Mouse (Mus musculus) frontal cortex, postnatal 36 days (tissue): ENCODE measurements around the gene C1ql2.

Source experiments
- DNase-seq, 2 experiments: peaks; one replicate each; pipeline ENCODE4 v3.0.0; 2022; ENCODE audit warnings: low spot score in 2 of 2

Gene C1ql2

DNA sequence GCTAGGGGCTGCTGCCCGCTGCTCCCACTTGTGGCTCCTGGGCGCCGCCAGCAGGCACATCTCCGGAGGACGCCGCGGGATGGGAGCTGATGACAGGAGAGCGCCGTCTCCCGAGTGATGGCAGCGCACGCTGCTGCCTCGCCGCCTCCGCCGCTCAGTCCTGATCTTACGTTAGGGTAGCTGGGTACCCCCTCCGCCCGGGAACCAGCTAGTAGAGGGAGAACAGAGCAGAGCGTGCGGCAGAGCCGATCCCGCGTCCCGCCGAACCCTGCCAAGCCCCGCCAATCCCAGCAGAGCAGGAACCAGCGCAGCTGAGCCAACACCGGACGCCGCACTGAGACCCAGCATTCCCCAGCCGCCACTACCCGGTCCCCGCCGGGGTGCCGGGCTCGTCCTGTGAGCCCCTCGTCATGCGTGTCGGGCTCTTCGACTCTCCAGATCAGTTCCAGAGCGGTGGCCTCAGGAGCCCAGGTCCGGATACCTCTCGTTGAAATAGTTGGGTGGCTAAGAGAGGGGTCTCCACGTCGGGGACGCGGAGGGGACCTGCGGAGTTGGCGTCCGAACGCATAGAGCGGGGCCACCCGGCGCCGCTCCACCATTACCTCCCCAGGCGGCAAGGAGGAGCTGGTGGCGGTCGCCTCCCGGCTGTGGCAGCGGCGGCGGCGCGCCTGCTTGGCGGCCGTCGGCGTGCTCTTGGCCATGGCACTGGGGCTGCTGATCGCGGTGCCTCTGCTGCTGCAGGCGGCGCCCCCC lies at the start of gene C1ql2:
Gene C1ql2, plus strand, starts transcription at position 164 of the 753 bp plus-strand sequence.
- peak; percentile 26 to 35 for DNase-seq

DNA sequence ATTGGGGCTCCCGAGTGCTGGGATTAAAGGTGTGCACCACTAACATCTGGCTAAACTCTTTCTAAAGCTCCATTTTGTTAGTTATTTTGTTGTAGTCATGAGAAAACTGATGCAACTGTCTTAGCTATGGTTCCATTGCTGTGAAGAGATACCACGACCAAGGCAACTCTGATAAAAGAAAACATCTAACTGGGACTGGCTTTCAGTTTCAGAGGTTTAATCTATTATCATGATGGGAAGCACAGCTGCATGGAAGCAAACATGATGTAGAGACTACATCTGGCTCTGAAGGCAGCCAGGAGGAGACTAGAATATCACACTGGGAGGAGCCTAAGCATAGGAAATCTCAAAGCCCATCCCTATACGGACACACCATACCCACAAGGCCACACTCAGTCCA lies 48.7 kb upstream of the C1ql2 start:
- no peak for DNase-seq

DNA sequence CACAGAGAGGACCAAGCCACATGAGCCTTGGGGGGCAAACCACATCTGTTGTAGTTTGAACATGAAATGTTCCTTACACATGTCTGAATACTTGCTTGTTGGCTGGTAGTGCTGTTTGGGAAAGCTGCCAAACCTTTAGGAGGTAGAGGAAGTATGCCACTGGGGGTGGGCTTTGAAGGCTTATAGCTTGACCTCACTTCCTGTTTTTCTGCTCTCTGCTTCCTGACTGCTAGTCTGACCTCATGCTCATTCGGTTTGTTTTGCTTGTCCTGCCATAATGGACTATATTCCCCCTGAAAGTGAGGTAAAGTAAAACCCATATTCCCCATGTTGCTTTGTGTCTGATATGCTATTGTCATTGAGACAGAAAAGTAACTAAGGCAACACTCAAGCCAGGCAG lies 46.6 kb upstream of the C1ql2 start:
- DNase-seq, result no peak

DNA sequence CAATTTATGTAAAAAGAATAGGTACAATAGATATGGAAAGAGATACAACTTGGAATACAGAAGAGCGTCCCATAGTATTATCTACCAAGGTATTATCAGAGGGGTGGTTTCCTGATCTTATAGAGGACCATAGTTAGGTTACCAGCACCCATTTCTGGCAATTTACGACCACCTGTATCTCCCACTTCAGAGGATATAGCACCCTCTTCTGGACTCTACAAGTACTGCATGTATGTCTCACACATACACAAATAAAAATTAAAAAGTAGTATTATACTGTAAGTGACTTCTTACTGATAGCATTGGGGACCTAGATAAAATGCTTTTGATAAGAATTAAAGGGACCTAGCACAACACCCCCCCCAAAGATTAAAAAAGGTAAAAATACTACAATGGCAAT lies 43.4 kb upstream of the C1ql2 start:
- no peak for DNase-seq

DNA sequence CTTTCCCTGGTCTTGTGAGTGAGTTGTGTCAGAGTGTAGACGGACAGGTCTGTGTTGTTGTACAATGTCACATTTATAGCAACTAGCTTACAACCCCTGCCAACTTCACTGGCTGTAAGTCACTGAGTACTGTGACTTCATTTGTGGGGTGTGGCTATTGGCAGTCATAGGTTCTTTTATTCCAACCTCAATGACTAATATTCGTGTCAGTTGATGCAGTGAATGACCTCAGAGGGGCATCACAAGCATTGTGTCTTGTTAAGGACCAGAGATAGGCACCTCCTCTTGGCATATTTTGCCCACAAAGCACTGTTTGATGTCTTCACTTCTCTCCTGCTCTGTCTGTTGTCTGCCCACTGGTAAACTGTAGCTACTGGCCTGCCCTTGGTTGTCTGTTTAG lies 34.6 kb upstream of the C1ql2 start:
- DNase-seq, result no peak

DNA sequence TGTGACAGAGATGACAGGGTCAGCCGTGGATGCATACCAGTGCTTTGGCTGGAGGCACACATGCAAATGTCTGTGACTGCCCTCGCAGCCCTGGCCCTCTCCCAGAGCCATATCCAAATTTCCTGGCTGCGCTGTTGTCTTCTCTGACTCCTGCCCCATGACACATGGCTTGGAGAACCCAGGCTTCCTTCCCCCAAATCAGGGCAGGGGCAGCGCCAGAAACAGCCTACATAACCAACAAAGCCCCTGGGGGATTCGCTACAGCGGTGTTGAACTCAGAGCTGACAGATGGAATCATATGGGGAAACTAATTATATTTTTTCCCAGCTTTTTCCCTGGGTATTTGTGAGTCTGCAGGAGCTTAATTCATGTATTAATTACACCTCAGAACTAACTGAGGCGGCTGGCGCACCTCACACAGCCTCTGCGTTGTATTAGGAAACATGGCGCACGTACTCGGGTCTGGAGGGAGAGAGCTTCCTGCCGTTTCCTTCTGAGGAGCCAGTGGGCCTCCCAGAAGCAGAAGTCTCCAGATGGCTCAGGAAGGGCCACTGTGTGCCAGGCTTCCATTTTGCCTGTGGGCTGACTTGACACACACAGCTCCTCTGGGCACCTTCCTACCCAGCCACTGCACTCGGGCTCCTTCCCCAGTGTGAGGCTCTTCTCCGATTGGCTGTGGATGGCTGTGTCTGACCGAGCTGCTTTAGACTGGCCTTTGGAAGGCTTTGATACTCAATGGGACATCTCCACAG lies 18.9 kb upstream of the C1ql2 start:
- no peak for DNase-seq

DNA sequence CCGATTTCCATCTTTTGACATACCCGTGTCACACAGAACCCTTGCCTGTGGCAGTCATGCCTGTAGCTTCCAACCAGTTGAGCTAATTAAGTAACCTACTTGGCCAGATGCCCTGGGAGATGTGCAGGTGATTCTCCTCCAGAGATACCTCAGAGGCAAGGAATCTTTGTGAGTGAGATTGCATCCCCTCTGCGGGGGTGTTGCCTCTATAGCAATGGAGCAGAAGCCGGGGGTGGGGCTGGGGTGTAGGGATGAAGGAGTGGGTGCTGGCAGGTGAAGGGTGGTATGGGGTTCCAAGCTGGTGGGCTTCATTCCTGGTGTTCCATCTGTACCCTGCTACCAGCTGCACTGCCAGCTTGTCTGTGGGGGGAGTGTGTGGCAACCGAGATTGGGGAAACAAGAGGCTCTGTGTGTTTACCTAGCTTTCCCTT lies 17.2 kb upstream of the C1ql2 start:
- no peak for DNase-seq

DNA sequence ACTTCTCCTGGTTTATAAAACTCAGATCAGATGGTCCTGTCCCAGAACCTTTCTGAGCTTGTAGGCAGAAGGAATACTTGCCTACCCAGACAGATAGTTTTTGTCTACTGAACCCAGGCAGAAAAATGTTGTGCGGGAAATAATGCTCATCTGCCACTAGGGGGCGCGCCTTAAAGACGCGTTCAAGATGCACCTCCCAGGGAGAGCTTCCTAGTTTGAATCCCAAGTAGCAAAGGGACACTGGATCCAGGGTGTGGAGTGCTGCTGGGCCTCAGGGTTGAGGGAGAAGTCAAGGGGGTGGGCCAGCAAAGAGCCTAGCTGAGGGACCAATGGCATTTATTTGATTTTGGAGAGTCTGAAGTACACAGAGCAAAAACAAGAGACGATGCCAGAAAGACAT lies 12.7 kb upstream of the C1ql2 start:
- peak; percentile 33 to 40 for DNase-seq

DNA sequence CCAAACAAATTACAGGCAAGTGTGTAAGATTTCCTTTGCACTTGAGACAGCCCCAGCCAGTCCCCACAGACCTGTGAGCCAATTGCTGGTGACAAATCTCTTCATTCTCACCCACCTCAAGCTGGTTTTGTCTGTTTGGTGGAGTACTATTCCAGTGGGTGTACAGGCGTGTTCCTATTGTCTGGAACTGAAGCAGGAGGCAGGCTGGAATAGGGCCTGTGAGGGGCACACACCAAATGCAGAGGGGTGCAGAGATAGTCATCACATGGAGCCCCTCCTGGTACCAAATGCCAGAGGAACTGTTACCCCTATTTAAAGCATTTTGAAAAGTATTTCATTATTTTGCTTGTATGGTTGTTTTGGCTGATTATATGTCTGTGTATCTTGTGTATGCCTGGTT lies 12.2 kb upstream of the C1ql2 start:
- no peak for DNase-seq

DNA sequence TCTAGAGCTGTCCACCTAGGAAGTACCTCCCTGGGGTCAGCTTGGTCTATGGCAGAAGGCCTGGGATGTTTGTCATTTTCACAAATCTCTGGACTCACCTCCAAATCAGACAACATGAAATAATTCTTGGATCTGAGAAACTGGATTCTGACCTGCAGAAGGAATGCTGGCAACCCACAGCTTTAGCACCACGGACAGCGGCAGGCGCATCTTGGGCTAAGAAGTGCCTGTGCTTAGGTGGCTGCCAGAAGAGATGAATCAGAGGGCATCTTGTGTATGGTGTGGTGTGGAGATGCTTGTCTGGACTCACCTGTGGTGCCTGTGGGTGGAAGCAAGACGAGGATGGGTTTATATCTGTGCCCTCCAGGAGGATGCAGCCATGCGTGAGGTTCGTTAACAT lies 8.5 kb upstream of the C1ql2 start:
- DNase-seq, result no peak

DNA sequence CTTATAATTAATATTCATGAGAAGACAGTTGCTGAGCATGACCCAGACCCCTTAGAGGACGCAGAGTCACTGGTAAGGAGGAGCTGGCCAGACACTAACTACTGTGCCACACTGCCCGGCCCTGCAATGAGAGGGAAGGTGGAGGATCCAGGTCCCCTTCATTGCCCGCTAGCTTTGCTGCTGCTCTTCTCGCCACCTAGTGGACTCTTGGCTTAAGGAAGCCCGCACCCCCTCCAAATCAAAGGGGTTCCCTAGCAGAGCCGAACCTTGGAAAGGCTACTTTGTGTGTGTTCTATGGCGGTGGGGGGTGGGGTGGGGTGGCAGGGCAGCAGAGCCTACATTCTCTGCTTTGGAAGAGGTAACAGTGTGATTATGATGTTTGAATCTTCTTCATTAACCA lies 2.4 kb upstream of the C1ql2 start:
- DNase-seq, result no peak

DNA sequence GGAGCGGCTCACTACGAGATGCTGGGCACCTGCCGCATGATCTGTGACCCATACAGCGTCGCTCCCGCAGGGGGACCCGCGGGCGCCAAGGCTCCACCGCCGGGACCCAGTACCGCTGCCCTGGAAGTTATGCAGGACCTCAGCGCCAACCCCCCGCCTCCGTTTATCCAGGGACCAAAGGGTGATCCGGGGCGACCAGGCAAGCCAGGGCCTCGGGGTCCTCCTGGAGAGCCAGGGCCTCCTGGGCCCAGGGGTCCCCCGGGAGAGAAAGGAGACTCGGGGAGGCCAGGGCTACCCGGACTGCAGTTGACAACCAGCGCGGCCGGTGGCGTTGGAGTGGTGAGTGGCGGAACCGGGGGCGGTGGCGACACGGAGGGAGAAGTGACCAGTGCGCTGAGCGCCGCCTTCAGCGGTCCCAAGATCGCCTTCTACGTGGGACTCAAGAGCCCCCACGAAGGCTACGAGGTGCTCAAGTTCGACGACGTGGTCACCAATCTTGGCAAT lies 842 bp downstream of the C1ql2 start:
- no peak for DNase-seq

DNA sequence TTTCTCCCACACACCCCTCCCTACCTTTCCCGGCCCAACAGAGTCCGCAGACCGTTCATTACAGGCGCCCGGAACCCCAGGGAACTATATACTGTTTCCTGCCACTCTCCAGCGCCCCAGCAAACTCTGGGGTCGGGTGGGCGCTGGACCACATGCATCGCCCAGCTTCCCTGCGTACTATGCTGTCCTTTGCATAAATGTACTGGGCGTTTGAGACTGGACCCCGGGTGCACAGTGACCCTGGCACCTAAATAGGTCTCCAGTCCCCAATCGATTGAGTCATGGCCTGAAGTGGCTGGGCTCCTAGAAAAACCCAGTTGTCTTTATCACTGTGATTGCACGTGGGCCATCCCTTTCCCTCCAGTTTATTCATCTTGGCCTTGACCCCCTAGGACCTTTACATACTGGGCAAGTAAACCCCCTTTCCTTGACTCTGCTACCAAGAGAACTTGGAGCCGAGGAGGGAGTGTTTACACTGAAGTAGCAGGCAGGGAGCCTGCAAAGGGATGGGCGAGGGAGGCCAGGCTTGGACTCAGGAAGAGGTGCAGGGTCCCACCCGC lies 1.5 kb downstream of the C1ql2 start:
- DNase-seq, result no peak

DNA sequence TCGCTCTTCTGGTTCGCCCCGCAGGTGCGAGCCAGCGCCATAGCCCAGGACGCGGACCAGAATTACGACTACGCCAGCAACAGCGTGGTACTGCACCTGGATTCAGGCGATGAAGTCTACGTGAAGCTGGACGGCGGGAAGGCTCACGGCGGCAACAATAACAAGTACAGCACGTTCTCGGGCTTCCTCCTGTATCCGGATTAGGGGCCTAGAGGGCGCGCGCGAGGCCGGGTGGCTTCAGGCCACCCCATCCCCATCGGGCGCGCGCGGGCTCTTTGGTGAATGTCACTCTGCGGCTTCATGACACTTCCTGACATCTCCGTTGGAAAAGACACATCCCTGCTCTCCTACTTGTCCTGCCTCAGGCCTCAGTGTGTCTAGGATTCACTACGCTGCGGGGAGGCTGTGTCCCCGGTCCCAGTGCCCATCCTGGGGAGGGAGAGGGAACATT lies 2.0 kb downstream of the C1ql2 start:
- DNase-seq, result peak in 1 of 2 experiments; percentile 14

DNA sequence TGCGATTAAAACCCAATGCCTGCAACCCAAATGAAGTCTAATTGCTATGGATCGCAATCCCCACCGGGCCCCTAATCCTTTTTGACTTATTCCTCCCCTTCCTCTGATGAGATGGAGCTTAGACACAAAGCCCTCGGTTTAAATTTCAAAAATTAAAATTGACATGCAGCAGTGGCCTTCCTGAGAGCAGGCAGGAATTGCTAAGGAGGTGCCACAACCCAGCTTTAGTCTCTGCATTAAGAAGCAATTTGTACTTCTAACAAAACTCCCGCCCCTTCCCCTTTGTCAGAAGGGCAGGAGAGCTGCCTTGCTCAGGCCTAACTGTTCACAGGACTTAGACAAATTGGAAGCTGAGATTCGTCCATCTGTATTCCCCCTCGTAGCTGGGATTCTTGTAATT lies 4.6 kb downstream of the C1ql2 start:
- DNase-seq, result no peak

DNA sequence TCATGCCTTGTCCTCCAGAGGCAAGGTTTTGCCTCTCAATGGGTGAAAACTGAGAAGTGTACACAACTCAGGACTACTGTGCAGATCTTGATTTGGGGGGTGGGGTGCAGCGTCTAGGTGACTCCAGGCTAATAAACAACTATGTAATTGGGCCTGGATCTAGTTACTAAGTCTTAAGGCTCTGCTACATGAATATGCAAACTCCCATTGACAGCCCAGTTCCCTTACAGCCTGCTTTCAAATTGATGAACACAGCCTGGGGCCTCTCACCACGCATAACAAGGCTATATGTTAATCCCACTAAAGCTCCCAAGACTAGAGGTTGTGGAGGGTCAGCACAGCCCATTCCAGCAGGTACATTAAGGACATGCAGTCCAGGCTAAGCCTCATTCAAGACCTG lies 14.0 kb downstream of the C1ql2 start:
- no peak for DNase-seq

DNA sequence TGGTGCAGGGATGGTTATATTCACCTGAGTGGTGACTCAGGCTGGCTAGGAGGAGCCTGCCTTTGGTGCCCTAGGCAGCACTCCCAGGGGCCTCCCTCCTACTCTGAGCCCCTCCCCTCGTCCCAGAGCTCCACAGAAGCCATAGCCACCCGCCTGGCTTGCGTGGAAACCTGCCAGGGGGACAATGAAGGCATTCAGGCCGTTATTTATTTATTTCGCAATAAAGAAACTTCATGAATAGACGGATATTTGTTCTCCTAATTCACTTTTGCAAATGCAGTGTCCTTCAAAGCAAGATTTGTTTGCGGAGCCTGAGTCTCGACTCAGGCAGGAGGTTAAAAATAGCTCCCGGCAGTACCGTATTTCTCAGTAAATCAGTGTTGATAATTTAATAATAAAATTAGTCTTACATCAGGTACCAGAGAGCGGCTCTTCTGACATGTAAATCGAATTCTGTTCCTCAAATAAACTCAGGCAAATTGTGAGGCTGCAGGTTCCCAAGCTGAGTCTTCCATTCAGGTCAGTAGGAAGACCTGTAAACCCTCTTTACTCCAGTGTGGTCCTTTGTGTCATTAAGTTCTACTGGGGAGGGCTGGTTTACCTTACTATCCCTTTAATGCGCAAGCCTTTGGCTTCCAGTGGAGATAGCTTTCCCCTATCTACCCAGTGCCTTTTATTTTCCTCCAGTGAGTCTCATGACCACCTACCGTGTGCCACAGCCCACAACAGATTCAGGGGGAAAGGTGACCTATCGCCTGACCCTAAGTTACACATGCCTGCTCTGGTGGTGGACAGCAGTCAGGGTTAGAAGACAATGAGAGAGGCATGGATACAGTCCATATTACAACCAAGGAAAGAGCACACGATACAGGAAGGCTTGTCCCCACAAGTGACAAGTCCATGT lies 17.2 kb downstream of the C1ql2 start:
- peak; percentile 23 to 35 for DNase-seq

DNA sequence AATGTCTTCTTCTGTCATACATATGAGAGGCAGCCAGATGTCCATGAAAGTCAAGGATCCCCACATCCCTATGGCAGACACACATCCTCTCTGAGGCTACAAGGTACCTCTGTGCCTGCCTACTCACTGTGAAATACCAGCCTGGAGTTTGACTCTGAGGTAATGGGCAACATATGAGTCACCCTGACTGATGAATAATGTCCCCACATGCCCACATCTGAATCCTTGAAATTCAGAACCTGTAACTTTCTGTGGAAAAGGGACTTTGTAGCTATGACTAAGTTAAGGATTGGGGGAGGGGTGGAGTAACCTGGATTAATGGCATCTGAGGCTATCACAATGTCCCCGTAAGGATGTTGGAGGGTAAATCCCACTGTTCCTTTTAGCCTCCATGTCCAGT lies 23.3 kb downstream of the C1ql2 start:
- DNase-seq, result no peak

DNA sequence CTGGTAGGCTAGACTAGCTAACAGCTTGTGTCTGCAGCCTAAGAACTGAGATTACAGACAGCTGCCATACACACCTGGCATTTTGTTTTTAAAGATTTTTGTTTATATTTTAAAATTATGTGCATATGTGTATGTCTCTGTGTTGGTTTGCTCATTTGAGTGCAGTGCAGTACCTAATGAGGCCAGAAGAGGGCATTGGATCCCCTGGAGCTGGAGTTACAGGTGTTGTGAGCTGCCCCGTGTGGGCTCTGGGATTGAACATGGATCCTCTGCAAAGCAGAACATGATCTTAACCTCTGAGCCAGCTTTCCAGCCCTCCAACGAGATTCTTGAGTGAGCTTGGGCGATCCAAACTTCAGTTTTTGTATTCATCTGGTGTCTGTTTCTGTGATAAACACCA lies 27.8 kb downstream of the C1ql2 start:
- DNase-seq, result no peak

DNA sequence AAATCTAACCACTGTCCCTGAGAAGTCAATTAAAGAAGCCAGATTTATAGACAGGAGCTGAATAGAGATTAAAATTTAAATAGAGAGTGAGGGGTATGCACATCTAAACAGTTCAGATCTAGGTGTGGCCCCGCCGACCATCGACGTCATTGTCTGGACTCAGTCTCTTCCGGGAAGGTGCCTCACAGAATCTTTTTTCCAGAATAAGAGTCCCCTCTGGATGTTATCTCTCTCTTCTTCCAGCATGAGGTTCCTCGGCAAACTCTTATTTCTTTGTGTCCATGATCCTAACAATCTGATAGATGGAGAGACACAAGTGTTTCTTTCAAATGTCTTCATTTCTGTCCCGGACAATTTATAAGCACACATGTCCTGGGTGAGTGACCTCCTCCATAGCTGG lies 33.7 kb downstream of the C1ql2 start:
- no peak for DNase-seq

DNA sequence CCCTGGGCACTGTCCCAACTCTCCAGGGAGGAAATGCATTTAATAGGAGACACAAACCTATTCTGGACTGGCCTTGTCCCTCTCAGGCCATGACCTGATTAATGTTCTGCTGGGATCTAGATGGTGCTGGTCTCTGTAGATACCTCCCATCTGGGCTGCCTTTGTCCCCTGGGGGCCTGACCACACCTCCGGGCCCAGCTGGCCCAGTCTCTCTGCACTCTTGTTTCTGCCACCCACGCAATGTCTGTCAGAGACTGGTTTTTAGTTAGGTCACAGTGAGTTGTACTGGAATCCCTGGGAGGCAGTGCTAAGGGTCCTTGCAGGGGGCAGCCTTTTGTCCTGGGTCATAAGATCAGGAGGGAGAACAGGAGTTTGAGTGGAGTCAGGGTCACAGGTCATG lies 34.5 kb downstream of the C1ql2 start:
- no peak for DNase-seq
